Mouse (Mus musculus): ENCODE measurements around the gene H2-DMb2. TPM values are rescaled to one million over a fixed set of nuclear protein-coding genes. Genes with fewer than 3 reads are reported as not detected.

The H2-DMb2 gene
- polyA plus RNA-seq, 1 experiment from 2014 or later, result 0.39 TPM

DNA sequence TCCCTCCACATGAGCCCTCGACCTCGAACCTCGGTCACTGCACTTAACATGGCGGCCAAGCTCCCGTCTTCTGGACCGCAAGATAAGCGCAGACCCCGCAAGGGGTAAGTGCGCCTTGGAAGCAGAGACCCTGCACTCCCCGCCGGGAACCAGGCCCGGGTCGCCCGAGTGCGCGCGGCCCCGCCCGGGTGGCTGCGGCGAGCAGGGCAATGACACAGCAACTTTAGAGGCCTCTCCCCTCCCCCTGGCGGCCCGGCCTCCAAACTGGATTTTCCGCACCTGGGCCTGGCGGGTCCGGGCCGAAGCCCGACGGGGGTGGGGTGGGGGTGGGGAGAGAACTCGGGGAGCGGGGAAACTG, 22.3 kb upstream of the H2-DMb2 start:
- peak; percentile 13 for ATAC-seq (ENCODE audit: low read depth)
- 0% methylated on average over 28 of the region's 31 CpGs for WGBS

DNA sequence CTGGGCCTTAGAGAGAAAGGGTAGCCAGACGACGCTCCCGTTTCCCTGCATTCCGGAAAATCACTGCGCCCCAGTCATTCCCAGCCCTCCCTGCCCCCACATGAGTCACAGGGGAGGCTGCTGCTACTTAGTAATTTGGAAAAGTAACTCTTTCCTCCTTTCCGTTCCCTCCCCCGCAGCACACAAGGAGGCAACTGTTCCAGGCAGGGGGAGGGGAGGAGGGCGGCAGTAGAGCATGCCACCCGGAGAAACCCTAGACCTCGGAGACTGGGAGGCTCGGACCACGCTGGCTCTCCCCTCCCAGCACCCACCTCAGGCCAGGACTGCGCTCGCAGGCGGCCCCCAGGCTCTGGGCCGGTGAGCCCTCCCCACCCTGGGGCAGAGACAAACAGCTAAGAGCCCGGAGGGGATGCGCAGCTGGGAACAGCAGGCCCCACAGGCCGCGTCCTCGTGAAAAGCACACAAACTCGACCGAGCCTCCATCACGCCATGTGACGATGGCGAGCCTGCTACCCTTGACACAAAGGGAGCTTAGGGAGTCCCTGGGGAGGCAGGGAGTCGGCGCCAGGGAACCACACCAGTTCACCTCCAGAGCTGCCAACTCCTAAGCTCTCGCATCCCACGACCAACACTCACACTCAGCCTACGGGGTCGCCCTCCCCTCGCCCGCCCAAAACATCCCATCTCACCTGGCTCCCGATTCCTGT, 21.8 kb upstream of the H2-DMb2 start:
- peaks cover 29% of the 10 kb centered on the region for H3K36me3 ChIP-seq (ENCODE audit: control insufficient read depth, insufficient read depth, low read length)
- peak overlapping the region; percentile 99 for H3K27ac ChIP-seq (replicated peaks; ENCODE audit: low read depth, low read length)
- WGBS, result 0% methylated on average over 20 of the region's 35 CpGs
- peak overlapping the region; percentile 92 for H3K4me3 ChIP-seq (ENCODE audit: low read depth, low read length)
- H3K9me3 ChIP-seq (ENCODE audit: control insufficient read depth, low read length), result no peaks in the 10 kb centered on the region
- no peaks in the 10 kb centered on the region for H3K27me3 ChIP-seq (replicated peaks; ENCODE audit: control insufficient read depth, insufficient read depth, low read length)
- peaks cover 20% of the 10 kb centered on the region for H3K4me1 ChIP-seq (ENCODE audit: control insufficient read depth, insufficient read depth, low read length)
- peak overlapping the region; percentile 90 for H3K4me2 ChIP-seq (ENCODE audit: low read depth, low read length)
- H3K9ac ChIP-seq (ENCODE audit: low read depth, low read length), result peak overlapping the region; percentile 98
- peak; percentile 97 for DNase-seq (ENCODE audit: low spot score)
- peak; percentile 50 for ATAC-seq (ENCODE audit: low read depth)

More for the DNA sequence above, 22.3 kb upstream of the H2-DMb2 start:
- Histone ChIP-seq H3K36me3 (ENCODE audit: control insufficient read depth, insufficient read depth, low read length) (peaks cover 34% of the 10 kb centered on the region), H3K9me3 (ENCODE audit: control insufficient read depth, low read length) (no peaks in the 10 kb centered on the region), H3K27me3 (replicated peaks; ENCODE audit: control insufficient read depth, insufficient read depth, low read length) (no peaks in the 10 kb centered on the region), H3K4me3 (ENCODE audit: low read depth, low read length) (peak overlapping the region; percentile 92), H3K4me2 (ENCODE audit: low read depth, low read length) (peak overlapping the region; percentile 90), H3K4me1 (ENCODE audit: control insufficient read depth, insufficient read depth, low read length) (peaks cover 21% of the 10 kb centered on the region), H3K9ac (ENCODE audit: low read depth, low read length) (peak overlapping the region; percentile 98), H3K27ac (replicated peaks; ENCODE audit: low read depth, low read length) (peak overlapping the region; percentile 99)
- DNase-seq (ENCODE audit: low spot score), result no peak

DNA sequence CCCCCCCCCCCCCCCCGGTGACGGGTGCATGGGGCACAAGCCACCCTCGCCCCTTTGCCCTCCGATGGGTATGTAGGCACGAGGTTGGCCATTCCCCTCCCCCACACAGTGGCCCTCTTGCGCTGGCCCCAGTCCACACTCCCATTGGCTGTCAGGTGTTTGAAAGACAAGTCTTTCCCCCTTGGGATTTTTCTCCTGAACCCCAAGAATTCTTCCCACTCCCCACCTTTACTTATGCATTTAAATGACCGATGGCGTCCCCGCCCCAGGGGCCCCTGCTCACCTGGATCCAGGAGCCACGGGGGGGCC, 21.3 kb upstream of the H2-DMb2 start:
- 3% methylated on average over 6 of the region's 10 CpGs for WGBS
- DNase-seq (ENCODE audit: low spot score) (peak; percentile 89), ATAC-seq (ENCODE audit: low read depth) (no peak)
- Histone ChIP-seq H3K4me1 (ENCODE audit: control insufficient read depth, insufficient read depth, low read length) (peaks cover 18% of the 10 kb centered on the region), H3K9ac (ENCODE audit: low read depth, low read length) (peak overlapping the region; percentile 98), H3K4me2 (ENCODE audit: low read depth, low read length) (peak overlapping the region; percentile 90), H3K36me3 (ENCODE audit: control insufficient read depth, insufficient read depth, low read length) (peaks cover 29% of the 10 kb centered on the region), H3K4me3 (ENCODE audit: low read depth, low read length) (peak overlapping the region; percentile 92), H3K27me3 (replicated peaks; ENCODE audit: control insufficient read depth, insufficient read depth, low read length) (no peaks in the 10 kb centered on the region), H3K9me3 (ENCODE audit: control insufficient read depth, low read length) (no peaks in the 10 kb centered on the region), H3K27ac (replicated peaks; ENCODE audit: low read depth, low read length) (peak overlapping the region; percentile 99)

DNA sequence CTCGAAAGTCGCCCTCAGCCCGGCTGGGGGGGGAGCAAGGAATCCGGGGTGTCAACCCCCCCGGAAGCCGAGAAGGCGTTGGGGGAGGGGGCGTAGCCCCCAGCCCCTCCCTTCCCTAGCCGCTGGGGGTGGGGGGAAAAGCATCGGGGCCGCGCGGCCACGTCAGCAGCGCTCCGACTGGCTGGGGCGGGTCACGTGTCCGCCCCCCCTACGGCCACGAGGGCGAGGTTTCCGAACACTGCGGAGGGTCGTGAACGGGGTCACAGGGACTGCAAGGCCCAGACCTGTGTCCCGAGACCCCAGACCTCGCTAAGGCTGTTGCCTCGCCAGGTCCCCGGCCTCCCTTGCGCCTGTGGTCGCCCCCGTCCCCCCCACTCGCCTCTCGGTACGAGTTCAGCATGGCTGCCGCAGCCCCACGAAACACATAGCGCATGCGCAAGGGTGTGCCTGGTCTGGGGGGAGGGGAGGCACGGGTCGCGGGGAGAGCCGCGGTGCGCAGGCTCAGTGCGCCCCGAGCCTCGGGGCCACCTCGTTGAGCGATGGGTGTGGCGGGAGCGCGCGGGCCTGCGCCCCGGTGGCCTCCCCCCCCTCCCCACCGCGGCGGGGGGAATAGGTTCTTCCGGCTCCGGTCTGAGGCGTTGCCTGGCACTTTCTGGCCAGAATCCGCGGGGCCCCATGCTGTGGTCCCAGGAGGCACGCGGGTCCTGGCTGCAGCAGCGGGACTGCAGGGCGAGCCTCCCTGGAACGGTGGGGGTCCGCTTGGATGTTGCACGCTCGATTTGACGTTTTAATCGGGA, 20.7 kb upstream of the H2-DMb2 start, which contains the start of gene Brd2:
TSS of gene Brd2 (minus strand) at position 447 of the 797 bp plus-strand sequence.
- no peaks in the 10 kb centered on the region for H3K27me3 ChIP-seq (replicated peaks; ENCODE audit: control insufficient read depth, insufficient read depth, low read length)
- H3K36me3 ChIP-seq (ENCODE audit: control insufficient read depth, insufficient read depth, low read length), result peaks cover 25% of the 10 kb centered on the region
- DNase-seq (ENCODE audit: low spot score), result peak; percentile 98
- H3K9ac ChIP-seq (ENCODE audit: low read depth, low read length), result peak within 1 kb of the TSS; percentile 98
- peak within 1 kb of the TSS; percentile 90 for H3K4me2 ChIP-seq (ENCODE audit: low read depth, low read length)
- peaks cover 21% of the 10 kb centered on the region for H3K4me1 ChIP-seq (ENCODE audit: control insufficient read depth, insufficient read depth, low read length)
- WGBS, result 0% methylated on average over 34 of the region's 75 CpGs
- peak within 1 kb of the TSS; percentile 92 for H3K4me3 ChIP-seq (ENCODE audit: low read depth, low read length)
- ATAC-seq (ENCODE audit: low read depth), result peak; percentile 41
- H3K27ac ChIP-seq (replicated peaks; ENCODE audit: low read depth, low read length), result peak within 1 kb of the TSS; percentile 99
- no peaks in the 10 kb centered on the region for H3K9me3 ChIP-seq (ENCODE audit: control insufficient read depth, low read length)

DNA sequence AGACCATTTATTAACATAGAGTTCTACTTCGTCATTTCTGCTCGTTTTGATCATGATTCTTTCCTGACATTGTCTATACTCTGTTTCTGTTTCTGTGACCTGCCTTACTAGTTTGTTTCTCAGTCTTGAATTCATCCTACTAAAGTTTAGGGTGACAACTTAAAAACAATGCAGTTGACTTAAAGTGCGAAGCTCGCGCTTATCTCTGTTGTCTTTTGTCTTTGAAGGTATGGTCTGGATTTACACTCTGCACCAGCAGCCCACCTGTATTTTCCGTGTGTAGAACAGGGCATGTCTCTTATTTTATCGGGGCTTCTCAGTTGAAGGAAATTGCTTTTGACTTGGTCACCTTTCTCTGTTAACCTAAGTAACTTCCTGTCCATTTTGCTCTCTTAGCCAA, 20.0 kb upstream of the H2-DMb2 start:
- H3K36me3 ChIP-seq (ENCODE audit: control insufficient read depth, insufficient read depth, low read length), result peaks cover 19% of the 10 kb centered on the region
- no peak for DNase-seq (ENCODE audit: low spot score)
- peaks cover 28% of the 10 kb centered on the region for H3K4me1 ChIP-seq (ENCODE audit: control insufficient read depth, insufficient read depth, low read length)
- peak overlapping the region; percentile 99 for H3K27ac ChIP-seq (replicated peaks; ENCODE audit: low read depth, low read length)
- H3K9ac ChIP-seq (ENCODE audit: low read depth, low read length), result peak overlapping the region; percentile 98
- no peaks in the 10 kb centered on the region for H3K9me3 ChIP-seq (ENCODE audit: control insufficient read depth, low read length)
- H3K27me3 ChIP-seq (replicated peaks; ENCODE audit: control insufficient read depth, insufficient read depth, low read length), result no peaks in the 10 kb centered on the region
- H3K4me3 ChIP-seq (ENCODE audit: low read depth, low read length), result peak overlapping the region; percentile 92
- ATAC-seq (ENCODE audit: low read depth), result no peak
- whole genome bisulfite sequencing, result 2% methylated on average over 7 of the region's 7 CpGs
- H3K4me2 ChIP-seq (ENCODE audit: low read depth, low read length), result peak overlapping the region; percentile 90

DNA sequence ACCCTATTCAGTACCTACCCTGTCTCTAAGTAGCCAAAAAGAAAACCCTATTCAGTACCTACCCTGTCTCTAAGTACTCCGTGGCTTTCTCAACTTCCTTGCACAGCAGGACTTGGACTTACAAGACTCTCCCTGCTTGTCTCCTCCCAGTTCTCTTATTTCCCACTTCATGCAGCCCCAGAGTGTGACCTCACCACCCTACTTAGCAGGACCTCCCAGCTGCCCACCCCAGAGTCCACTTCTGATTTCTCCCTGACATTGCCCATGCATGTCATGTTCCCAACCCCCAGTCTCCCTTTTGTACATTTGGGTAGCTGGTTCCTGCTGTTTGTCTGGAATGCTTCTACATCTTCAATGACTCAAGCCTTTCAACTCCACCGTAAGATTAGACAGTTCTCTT, 19.6 kb upstream of the H2-DMb2 start:
- WGBS, result 0% methylated on average over 2 of the region's 2 CpGs
- ATAC-seq (ENCODE audit: low read depth), result no peak

DNA sequence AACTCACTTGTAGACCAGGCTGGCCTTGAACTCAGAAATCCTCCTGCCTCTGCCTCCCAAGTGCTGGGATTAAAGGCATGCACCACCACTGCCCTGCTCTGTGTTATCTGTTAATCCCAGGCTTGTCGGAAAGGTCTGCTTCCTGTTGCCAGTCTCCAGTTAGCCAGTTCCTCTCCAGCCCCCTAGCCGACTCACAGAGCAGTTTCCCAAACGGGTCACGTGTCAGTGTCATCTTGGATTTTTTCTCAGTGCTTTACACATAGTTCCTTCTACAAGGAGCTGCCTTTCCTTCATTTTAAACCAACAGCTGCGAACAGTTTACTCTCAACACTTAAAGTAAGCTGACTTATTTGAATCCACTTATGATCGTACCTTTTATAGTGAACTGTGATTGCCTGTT, 18.5 kb upstream of the H2-DMb2 start:
- H3K9me3 ChIP-seq (ENCODE audit: control insufficient read depth, low read length), result no peaks in the 10 kb centered on the region
- DNase-seq (ENCODE audit: low spot score) (no peak), ATAC-seq (ENCODE audit: low read depth) (no peak)
- no peak overlapping the region for H3K4me3 ChIP-seq (ENCODE audit: low read depth, low read length)
- H3K27me3 ChIP-seq (replicated peaks; ENCODE audit: control insufficient read depth, insufficient read depth, low read length), result no peaks in the 10 kb centered on the region
- H3K36me3 ChIP-seq (ENCODE audit: control insufficient read depth, insufficient read depth, low read length), result peaks cover 7% of the 10 kb centered on the region; the same call in 1 of the 2 replicates
- H3K4me2 ChIP-seq (ENCODE audit: low read depth, low read length), result peak overlapping the region; percentile 32
- no peak overlapping the region for H3K9ac ChIP-seq (ENCODE audit: low read depth, low read length)
- H3K4me1 ChIP-seq (ENCODE audit: control insufficient read depth, insufficient read depth, low read length), result peaks cover 38% of the 10 kb centered on the region
- H3K27ac ChIP-seq (replicated peaks; ENCODE audit: low read depth, low read length), result no peak overlapping the region
- WGBS, result 75% methylated on average over 6 of the region's 6 CpGs

More for the DNA sequence above, 19.6 kb upstream of the H2-DMb2 start:
- H3K27ac ChIP-seq (replicated peaks; ENCODE audit: low read depth, low read length), result peak overlapping the region; percentile 99
- H3K4me1 ChIP-seq (ENCODE audit: control insufficient read depth, insufficient read depth, low read length), result peaks cover 30% of the 10 kb centered on the region
- H3K4me3 ChIP-seq (ENCODE audit: low read depth, low read length), result peak overlapping the region; percentile 92
- H3K9me3 ChIP-seq (ENCODE audit: control insufficient read depth, low read length), result no peaks in the 10 kb centered on the region
- peaks cover 15% of the 10 kb centered on the region for H3K36me3 ChIP-seq (ENCODE audit: control insufficient read depth, insufficient read depth, low read length)
- H3K27me3 ChIP-seq (replicated peaks; ENCODE audit: control insufficient read depth, insufficient read depth, low read length), result no peaks in the 10 kb centered on the region
- DNase-seq (ENCODE audit: low spot score), result peak; percentile 68
- H3K9ac ChIP-seq (ENCODE audit: low read depth, low read length), result peak overlapping the region; percentile 98
- H3K4me2 ChIP-seq (ENCODE audit: low read depth, low read length), result peak overlapping the region; percentile 90

DNA sequence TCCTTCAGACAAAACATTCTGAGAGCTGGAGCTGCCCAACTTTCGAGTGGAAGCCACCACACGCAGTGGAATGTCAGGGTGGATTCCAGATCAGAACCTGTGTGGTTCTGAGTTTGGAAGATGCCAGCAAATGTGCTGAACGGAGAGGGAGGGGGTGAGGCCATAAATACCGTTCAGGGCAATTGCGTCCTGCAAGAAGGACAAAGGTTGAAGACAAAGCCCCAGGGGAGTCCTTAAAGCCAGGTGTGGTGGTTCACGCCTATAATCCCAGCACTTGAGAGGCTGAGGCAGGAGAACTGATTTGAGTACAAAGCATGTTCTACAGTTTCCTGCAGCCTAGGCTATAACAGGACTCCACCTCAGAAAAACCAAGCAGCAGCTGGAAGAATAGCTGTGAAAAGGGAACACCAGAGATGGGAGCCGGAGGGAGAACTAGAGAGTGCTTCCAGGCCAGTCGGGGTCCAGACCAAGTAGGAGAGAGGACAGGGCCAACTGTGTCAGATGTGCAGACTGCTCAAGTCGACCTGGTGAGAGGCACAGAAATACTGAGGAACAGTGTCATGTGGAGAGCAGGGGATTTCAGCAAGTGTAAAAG, 16.2 kb upstream of the H2-DMb2 start:
- no peak overlapping the region for H3K4me3 ChIP-seq (ENCODE audit: low read depth, low read length)
- 53% methylated on average over 9 of the region's 9 CpGs for WGBS
- no peak for ATAC-seq (ENCODE audit: low read depth)
- no peaks in the 10 kb centered on the region for H3K27me3 ChIP-seq (replicated peaks; ENCODE audit: control insufficient read depth, insufficient read depth, low read length)
- H3K36me3 ChIP-seq (ENCODE audit: control insufficient read depth, insufficient read depth, low read length), result 0 out of 2 replicates have a peak, but pooled peaks cover 6% of the 10 kb centered on the region
- no peak overlapping the region for H3K4me2 ChIP-seq (ENCODE audit: low read depth, low read length)
- peak overlapping the region; percentile 8; the same call in 1 of the 2 replicates for H3K9ac ChIP-seq (ENCODE audit: low read depth, low read length)
- H3K9me3 ChIP-seq (ENCODE audit: control insufficient read depth, low read length), result no peaks in the 10 kb centered on the region
- DNase-seq (ENCODE audit: low spot score), result no peak
- peaks cover 38% of the 10 kb centered on the region for H3K4me1 ChIP-seq (ENCODE audit: control insufficient read depth, insufficient read depth, low read length)
- no peak overlapping the region for H3K27ac ChIP-seq (replicated peaks; ENCODE audit: low read depth, low read length)

Measured in embryonic facial prominence, embryonic 14.5 days (tissue).